Mouse (Mus musculus) Patski (cell line): ENCODE measurements at regions not wholly inside any gene's neighbourhood (a gene's known extent, or its start where the extent isn't known, plus 50 kb on each side); places are given as distances from the start of the nearest gene placed in this dataset.

Experiments
- ATAC-seq: fragments of 100-300 bp; one replicate; pipeline ENCODE4 v1.8.0; 2021
- CTCF ChIA-PET: fragments of 350-600 bp; sonication (Branson Sonifier 250); formaldehyde crosslinking; loops from one replicate; lab custom pipeline; 2022; ENCODE audit warnings: inconsistent platforms; lab: Charles Lee
- POLR2A ChIA-PET: fragments of 350-600 bp; sonication (Branson Sonifier 250); formaldehyde crosslinking; loops from one replicate; lab custom pipeline; 2022; ENCODE audit warnings: antibody characterized with exemption, inconsistent platforms; lab: Charles Lee
- DNase-seq: peaks from one replicate; pipeline ENCODE4 v3.0.0-alpha.2; 2011; ENCODE audit warnings: low read depth, low spot score
- H3K27me3 ChIP-seq: fragments of 371-371 bp; one replicate; pipeline ENCODE4 v1.5.1; 2021
- CTCF ChIP-seq: fragments of 100-300 bp; IDR thresholded peaks from one replicate; pipeline ENCODE4 v1.5.1; 2021
- in situ Hi-C: fragments of 300-500 bp; cut with MboI; formaldehyde crosslinking; loops from 3 replicates; pipeline ENCODE4 v1.11.1; 2018; ENCODE audit warnings: low pct_unique_long_range_greater_than_20kb, mixed read lengths

DNA sequence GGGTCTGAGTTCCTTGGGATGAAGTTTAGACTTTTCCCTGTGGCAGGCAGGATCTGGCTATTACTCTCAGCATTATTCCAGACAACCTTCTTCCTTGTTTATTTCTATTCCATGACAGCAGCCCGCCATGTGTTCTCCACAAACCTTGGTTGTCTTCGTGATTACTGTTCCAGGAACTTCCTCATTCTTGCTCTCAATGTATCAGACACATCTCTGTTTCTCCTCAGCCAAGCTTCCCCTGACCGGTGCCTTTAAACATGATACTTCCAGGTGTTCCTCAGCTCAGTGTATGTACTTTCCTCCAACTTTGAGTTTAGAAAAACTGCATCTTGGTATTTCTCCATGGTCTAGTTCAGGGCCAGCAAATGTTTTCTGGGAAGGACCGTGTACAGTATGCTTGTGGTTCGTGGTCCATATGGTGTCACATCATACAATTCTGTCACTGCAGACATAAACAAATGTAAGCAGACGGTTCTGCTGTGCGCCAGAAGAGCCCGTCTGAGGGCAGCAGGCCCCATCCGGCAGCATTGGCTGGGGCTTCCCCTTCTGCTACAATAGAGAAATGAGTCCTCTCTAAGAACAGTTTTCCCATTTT, 64.2 kb downstream of the Peg10 start:
- CTCF ChIA-PET: no interaction called here
- in situ Hi-C loops: no loop called here
- POLR2A ChIA-PET: no interaction called here
- no peak for DNase-seq
- TF ChIP-seq CTCF: no peak
- H3K27me3 ChIP-seq: peaks cover 9% of the 10 kb centered on the region
- no peak for ATAC-seq

GRCm38 (mm10) chr6:4813206-4813605, 66.1 kb downstream of the Peg10 start:
- no peak for DNase-seq
- peaks cover 9% of the 10 kb centered on the region for H3K27me3 ChIP-seq
- ChIA-PET CTCF (no interaction called here), POLR2A (no interaction called here)
- in situ Hi-C loops: no loop called here
- no peak for ATAC-seq
- TF ChIP-seq CTCF: no peak

- H3K27me3 ChIP-seq: peaks cover 9% of the 10 kb centered on the region
- DNase-seq (no peak), ATAC-seq (no peak)
- TF ChIP-seq CTCF: no peak
- CTCF ChIA-PET: no interaction called here
- POLR2A ChIA-PET: no interaction called here
- in situ Hi-C loops: no loop called here
Observed at GRCm38 (mm10) chr6:4816856-4817255, 69.8 kb downstream of the Peg10 start.

DNA sequence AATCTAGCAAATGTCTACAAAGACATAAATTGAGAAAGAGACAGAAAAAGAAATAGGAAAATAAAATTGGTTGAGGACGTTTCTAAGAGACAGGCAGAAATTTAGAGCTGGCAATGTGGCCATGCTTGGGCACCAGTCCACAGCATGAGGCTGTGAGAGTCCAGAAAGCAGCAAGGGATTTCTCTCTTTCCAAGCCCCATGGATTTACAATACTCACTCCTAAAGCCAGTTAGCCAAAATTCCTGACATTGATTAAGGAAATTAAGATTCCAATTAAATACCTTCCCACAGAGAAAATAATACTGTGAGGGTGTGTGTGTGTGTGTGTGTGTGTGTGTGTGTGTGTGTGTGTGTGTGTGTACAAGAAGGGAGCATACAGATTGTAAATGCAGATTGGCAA, 61.5 kb upstream of the Ppp1r9a start:
- ATAC-seq (no peak), DNase-seq (no peak)
- CTCF ChIA-PET: no interaction called here
- in situ Hi-C loops: no loop called here
- POLR2A ChIA-PET: no interaction called here
- no peaks in the 10 kb centered on the region for H3K27me3 ChIP-seq
- TF ChIP-seq CTCF: no peak

GRCm38 (mm10) chr6:4849747-4850146, 53.0 kb upstream of the Ppp1r9a start:
- ATAC-seq: no peak
- no peak for TF ChIP-seq CTCF
- DNase-seq: no peak
- in situ Hi-C loops: no loop called here
- ChIA-PET CTCF (no interaction called here), POLR2A (no interaction called here)
- no peaks in the 10 kb centered on the region for H3K27me3 ChIP-seq

DNA sequence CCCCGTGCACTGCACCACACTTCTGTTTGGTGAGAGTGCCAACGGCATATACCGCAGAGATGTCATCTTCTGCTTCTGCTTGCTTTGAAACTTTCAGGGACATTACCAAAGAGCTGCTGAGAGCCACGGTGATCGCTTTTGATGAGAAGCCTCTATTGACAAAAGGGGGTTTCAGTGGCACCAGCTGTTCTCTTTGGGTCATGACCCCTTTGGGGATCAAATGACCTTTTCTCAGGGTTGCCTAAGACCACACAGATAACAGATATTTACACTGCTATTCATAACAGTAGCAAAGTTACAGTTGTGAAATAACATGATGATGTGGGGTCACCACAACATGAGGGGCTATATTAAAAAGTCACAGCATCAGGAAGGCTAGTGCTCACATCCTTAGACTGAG, 51.7 kb upstream of the Ppp1r9a start:
- no peaks in the 10 kb centered on the region for H3K27me3 ChIP-seq
- POLR2A ChIA-PET: no interaction called here

More for the DNA sequence above, 51.7 kb upstream of the Ppp1r9a start:
- CTCF ChIA-PET: interaction anchor here (0.7 to 1.2 kb wide), 2 partner anchors 9 to 19 kb away, joined by 3 read pairs; no protein-coding TSS in a partner anchor
- DNase-seq (no peak), ATAC-seq (no peak)
- TF ChIP-seq CTCF: no peak
- in situ Hi-C loops: no loop called here
